Mouse (Mus musculus) olfactory bulb, adult 2 months (tissue): ENCODE measurements around the gene Saxo1.

Experiments used
- CTCF ChIP-seq: fragments of 200-500 bp; IDR thresholded peaks from 2 replicates; pipeline ENCODE4 v1.5.1; 2012; ENCODE audit warnings: low read depth, mild to moderate bottlenecking, low read length, moderate library complexity; ENCODE audit not compliant: insufficient read depth
- POLR2A ChIP-seq: fragments of 200-500 bp; IDR thresholded peaks from 2 replicates; pipeline ENCODE4 v1.6.1; 2012; ENCODE audit warnings: mild to moderate bottlenecking, low read depth, low read length, moderate library complexity; ENCODE audit not compliant: insufficient read depth

DNA sequence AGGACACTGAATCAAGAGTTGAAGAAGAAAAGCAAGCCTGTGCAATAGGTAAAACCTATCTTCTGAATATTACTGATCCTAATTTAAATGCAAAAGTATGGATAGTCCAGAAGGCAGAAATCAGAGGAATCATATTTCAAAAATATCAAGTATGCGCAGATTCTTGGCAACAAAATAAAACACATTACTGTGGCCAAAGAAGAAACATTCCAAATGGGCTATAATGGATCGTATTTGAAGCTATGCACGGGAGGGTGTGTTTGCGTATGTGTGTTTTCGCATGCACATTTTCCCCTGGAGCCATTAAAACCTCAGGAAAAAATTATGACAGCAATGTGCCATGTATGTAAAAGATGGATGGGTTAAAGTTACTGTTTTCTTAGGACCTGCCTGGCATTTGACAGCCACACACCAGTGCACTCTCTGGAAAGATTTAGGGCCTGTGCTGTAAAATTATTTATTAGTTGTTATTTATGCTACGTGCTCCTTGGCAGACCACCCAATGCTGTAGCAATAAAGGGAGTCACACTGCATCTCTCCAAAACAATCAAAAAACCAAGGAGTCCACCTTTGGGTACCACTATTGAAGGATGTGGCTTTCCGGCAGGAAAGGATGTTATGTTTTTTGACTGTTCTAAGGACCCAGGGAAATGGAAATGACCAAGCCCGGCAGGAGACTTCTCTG, 24.6 kb downstream of the Saxo1 start:
- TF ChIP-seq CTCF (no peak), POLR2A (no peak)
